Mouse (Mus musculus) liver, embryonic 14.5 days (tissue): ENCODE measurements around the gene Def6. TPM values are rescaled to one million over a fixed set of nuclear protein-coding genes. Genes with fewer than 3 reads are reported as not detected.

Source experiments
- ATAC-seq: fragments of 200-750 bp; cut with Nextera tagmentation; 2 replicates; pipeline ENCODE4 v1.8.0; 2017; ENCODE audit warnings: moderate number of reproducible peaks, mild to moderate bottlenecking, moderate library complexity; ENCODE audit not compliant: insufficient read depth
- DNase-seq, 3 experiments: peaks; one replicate each; pipeline ENCODE4 v3.0.0-alpha.2; 2012 to 2013; ENCODE audit warnings: low read depth in 3 of 3, low spot score in 3 of 3
- H3K27ac ChIP-seq: fragments of 300-500 bp; sonication (generic); 2 replicates; pipeline ENCODE4 v1.5.1; 2014; ENCODE audit warnings: moderate library complexity, mild to moderate bottlenecking, control low read depth, inconsistent platforms
- H3K27me3 ChIP-seq: fragments of 300-500 bp; sonication (generic); 2 replicates; pipeline ENCODE4 v1.6.1; 2014; ENCODE audit warnings: mild to moderate bottlenecking, low read length, moderate library complexity; ENCODE audit not compliant: control insufficient read depth, insufficient read depth
- H3K36me3 ChIP-seq: fragments of 300-500 bp; sonication (generic); replicated peaks from 2 replicates; pipeline ENCODE4 v1.6.1; 2014; ENCODE audit warnings: low read depth; ENCODE audit not compliant: control insufficient read depth, insufficient read depth
- H3K4me1 ChIP-seq, 2 experiments: fragments of 200-500 bp in 1 of 2; fragments of 300-500 bp in 1 of 2; sonication (generic) in 1 of 2; replicated peaks; 2 replicates each; pipeline ENCODE4 v1.6.1; 2012 to 2014; ENCODE audit warnings: antibody characterized with exemption in 1 of 2, inconsistent platforms in 1 of 2, low read length in 1 of 2; ENCODE audit not compliant: control insufficient read depth in 2 of 2, insufficient read depth in 2 of 2
- H3K4me2 ChIP-seq: fragments of 300-500 bp; sonication (generic); 2 replicates; pipeline ENCODE4 v1.6.1; 2014; ENCODE audit warnings: low read depth, mild to moderate bottlenecking, control low read depth, moderate library complexity
- H3K4me3 ChIP-seq, 2 experiments: fragments of 200-500 bp in 1 of 2; fragments of 300-500 bp in 1 of 2; sonication (generic) in 1 of 2; 2 replicates each; pipeline ENCODE4 v1.5.1; 2012 to 2014; ENCODE audit warnings: low read depth in 2 of 2, low read length in 2 of 2, mild to moderate bottlenecking in 2 of 2, control low read depth in 1 of 2, inconsistent platforms in 1 of 2, moderate library complexity in 1 of 2; ENCODE audit not compliant: insufficient read depth in 1 of 2
- H3K9ac ChIP-seq: fragments of 300-500 bp; sonication (generic); replicated peaks from 2 replicates; pipeline ENCODE4 v1.6.1; 2014; ENCODE audit warnings: mild to moderate bottlenecking, control low read depth, moderate library complexity
- H3K9me3 ChIP-seq: fragments of 300-500 bp; sonication (generic); 2 replicates; pipeline ENCODE4 v1.6.1; 2016; ENCODE audit warnings: low read length, mixed read lengths; ENCODE audit not compliant: control insufficient read depth
- CTCF ChIP-seq: IDR thresholded peaks from 2 replicates; pipeline ENCODE4 v1.5.1; 2016; ENCODE audit warnings: antibody characterized with exemption, low read depth, control low read depth
- EP300 ChIP-seq: IDR thresholded peaks from 2 replicates; pipeline ENCODE4 v1.6.1; 2016; ENCODE audit warnings: antibody characterized with exemption, low read depth
- WGBS: fragments of 180-500 bp; shearing (Covaris S2); extraction: QIAGEN DNeasy Blood & Tissue Kit; methylation state at CpG from one replicate; pipeline ENCODE4 v1.1.7; 2014; ENCODE audit not compliant: insufficient replicate concordance; 5-methylcytosine and 5-hydroxymethylcytosine counted together
- polyA plus RNA-seq, 2 experiments: library from polyadenylated mRNA; depleted of rRNA in 1 of 2; stranded (reverse) in 1 of 2; unstranded in 1 of 2; fragments of >200 nt; fragmentation: Nextera tagmentation in 1 of 2; extraction: Ambion mirVana in 1 of 2; gene quantifications; 2 replicates each; pipeline versions ENCODE4 v1.2.1 to v1.2.3; 2012 to 2014

Gene Def6
- polyA plus RNA-seq, 2 experiments: 5.7 to 10.4 TPM

DNA sequence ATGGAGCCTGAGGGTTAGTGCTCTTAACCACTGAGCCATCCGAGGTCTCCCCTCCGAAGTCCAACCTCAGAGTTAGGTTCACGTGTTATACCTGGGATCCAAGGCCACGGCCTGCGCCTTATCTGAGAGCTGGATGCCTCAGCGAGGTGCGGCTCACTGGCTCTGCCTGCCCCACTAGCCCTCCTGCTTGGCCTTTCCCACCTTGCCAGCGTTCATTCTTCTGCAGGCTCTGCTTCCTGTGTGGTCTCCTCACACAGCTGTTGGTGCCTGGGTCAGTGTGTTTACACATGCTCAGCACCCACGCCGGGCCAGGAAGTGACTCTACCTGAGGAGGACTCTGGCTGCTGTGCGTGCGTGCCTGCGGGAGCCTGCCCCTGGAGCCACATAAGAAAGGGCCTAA lies 62.6 kb downstream of the Def6 start:
- no peak for TF ChIP-seq EP300
- TF ChIP-seq CTCF: no peak
- Histone ChIP-seq H3K27me3 (no peaks in the 10 kb centered on the region), H3K9ac (no peak overlapping the region), H3K9me3 (no peaks in the 10 kb centered on the region), H3K36me3 (no peaks in the 10 kb centered on the region), H3K4me2 (no peak overlapping the region), H3K4me3 (no peak overlapping the region), H3K27ac (no peak overlapping the region), H3K4me1 (peaks cover 0 to 7% of the 10 kb centered on the region in 2 experiments; a peak in 1 of 4 replicates)
- 62% methylated on average over 13 of the region's 13 CpGs for WGBS
- ATAC-seq: no peak
- DNase-seq: no peak

DNA sequence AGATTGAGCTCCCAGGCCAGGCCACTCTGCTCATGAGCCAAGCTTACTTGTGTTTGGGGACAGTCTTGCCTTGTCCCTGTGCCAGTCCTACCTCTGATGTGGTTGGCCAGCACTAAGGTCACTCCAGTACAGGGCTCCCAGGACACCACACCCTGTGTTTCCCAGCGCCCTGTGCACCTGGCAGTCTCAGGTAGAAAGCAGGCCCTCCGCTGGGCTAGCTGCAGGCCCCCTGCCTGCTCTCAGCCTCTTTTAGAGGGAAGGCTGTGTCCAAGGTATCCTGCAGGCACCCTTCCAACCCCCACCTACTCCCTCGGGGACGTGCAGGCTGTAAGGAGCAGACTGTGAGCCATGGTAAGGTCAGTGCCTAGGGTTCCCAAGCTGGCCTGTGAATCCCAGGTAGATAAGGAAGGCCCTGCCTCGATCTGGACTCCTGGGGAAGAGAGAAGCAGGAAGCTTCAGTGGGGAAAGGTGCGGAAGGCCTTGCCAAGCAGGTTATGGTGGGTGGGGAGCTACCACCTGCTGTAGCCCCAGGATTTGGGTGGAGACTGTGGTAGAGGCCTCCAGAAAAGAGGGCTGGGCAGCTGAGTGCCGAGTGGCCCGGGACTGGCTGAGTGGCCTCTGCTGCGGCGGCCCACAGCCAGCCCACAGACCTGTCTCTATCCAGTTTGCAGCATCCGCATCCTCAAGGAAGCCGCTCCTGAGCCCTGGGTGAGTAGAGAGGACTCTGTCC lies 64.1 kb downstream of the Def6 start:
- TF ChIP-seq CTCF: no peak
- TF ChIP-seq EP300: no peak
- no peak overlapping the region for H3K27ac ChIP-seq
- no peak overlapping the region for H3K9ac ChIP-seq
- H3K27me3 ChIP-seq: no peaks in the 10 kb centered on the region
- DNase-seq (no peak), ATAC-seq (no peak)
- no peak overlapping the region for H3K4me2 ChIP-seq
- H3K4me1 ChIP-seq: peaks cover 0 to 7% of the 10 kb centered on the region in 2 experiments; a peak in 1 of 4 replicates
- 72% methylated on average over 12 of the region's 12 CpGs for WGBS
- H3K4me3 ChIP-seq: no peak overlapping the region
- H3K9me3 ChIP-seq: no peaks in the 10 kb centered on the region
- H3K36me3 ChIP-seq: no peaks in the 10 kb centered on the region

DNA sequence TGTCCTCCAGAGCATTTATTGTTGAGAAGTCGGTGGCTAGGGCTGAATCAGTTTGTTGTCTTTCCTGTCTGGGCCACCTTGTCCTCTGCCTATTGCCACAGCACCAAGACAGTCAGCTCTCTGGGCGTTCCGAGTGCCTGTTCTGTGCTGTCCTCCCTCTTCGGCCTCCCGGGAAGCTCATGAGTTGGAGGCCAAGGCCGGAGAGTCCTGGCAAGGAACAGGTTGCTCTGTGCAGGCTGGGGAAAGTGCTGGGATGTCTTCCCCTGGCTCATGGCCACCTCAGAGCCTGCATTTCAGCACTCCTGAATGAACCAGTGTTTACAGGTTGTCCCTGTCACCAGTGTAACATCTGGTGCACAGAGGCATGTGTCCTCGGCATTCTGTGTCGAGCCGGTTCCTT lies 64.7 kb downstream of the Def6 start:
- no peaks in the 10 kb centered on the region for H3K9me3 ChIP-seq
- H3K27ac ChIP-seq: no peak overlapping the region
- H3K4me3 ChIP-seq: no peak overlapping the region
- no peak for ATAC-seq
- no peaks in the 10 kb centered on the region for H3K27me3 ChIP-seq
- 76% methylated on average over 9 of the region's 9 CpGs for whole genome bisulfite sequencing
- TF ChIP-seq CTCF (no peak), EP300 (no peak)
- DNase-seq: no peak
- H3K36me3 ChIP-seq: no peaks in the 10 kb centered on the region
- H3K4me2 ChIP-seq: no peak overlapping the region
- no peak overlapping the region for H3K9ac ChIP-seq
- peaks cover 0 to 7% of the 10 kb centered on the region in 2 experiments; a peak in 1 of 4 replicates for H3K4me1 ChIP-seq

DNA sequence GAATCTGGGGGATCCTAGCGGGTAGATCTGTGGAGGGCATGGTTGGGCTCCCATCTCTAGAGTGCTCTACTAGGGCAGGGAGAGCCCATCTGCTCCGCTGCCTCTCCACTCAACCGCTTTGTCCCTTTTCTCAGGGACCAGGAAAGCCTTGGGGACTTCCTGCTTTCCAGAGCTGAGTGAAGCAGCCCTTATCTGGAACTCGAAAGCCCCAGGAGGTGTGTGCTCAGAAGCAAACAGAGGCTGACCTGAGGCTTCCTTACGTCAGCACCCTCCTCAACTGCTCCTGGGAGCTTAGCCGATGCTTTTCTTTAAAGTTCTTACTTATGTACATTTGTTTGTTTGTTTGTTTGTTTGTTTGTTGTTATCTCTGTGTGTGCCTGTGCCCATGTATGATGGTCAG lies 65.3 kb downstream of the Def6 start:
- DNase-seq: no peak
- H3K27ac ChIP-seq: no peak overlapping the region
- H3K9ac ChIP-seq: no peak overlapping the region
- no peak for TF ChIP-seq EP300
- TF ChIP-seq CTCF: no peak
- no peak overlapping the region for H3K4me3 ChIP-seq
- H3K27me3 ChIP-seq: no peaks in the 10 kb centered on the region
- no peak overlapping the region for H3K4me2 ChIP-seq
- no peaks in the 10 kb centered on the region for H3K9me3 ChIP-seq
- WGBS: 56% methylated on average over 6 of the region's 6 CpGs
- H3K36me3 ChIP-seq: no peaks in the 10 kb centered on the region
- ATAC-seq: no peak
- peaks cover 2 to 10% of the 10 kb centered on the region in 2 experiments; a peak in 3 of 4 replicates for H3K4me1 ChIP-seq

DNA sequence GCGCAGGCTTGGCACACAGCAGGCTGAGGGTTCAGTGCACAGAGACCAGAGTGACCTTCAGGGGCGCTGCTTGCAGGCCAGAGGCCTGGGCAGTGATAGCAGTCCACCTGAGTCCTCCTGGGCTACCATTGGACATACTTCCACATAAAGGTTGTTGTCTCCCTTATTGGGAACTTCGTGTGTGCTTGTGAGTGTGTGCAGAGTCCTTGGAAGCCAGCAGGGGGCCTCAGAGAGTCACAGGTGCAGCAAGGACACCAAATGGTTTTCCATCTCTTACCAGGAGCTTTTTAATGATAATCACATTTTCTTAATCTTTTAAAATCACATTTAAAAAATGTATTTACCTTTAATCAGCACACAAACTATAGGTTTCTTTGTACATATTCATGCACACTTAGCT lies 67.2 kb downstream of the Def6 start:
- no peak overlapping the region for H3K4me2 ChIP-seq
- no peaks in the 10 kb centered on the region for H3K36me3 ChIP-seq
- TF ChIP-seq CTCF (peak; percentile 77), EP300 (no peak)
- H3K9ac ChIP-seq: no peak overlapping the region
- WGBS: 55% methylated on average over 3 of the region's 3 CpGs
- H3K9me3 ChIP-seq: no peaks in the 10 kb centered on the region
- H3K4me3 ChIP-seq: no peak overlapping the region
- no peak overlapping the region for H3K27ac ChIP-seq
- no peak for ATAC-seq
- H3K4me1 ChIP-seq: peaks cover 4 to 21% of the 10 kb centered on the region in 2 experiments; a peak in 3 of 4 replicates
- H3K27me3 ChIP-seq: no peaks in the 10 kb centered on the region
- DNase-seq: no peak
